Mouse (Mus musculus) kidney, embryonic 16.5 days (tissue): Measurements from ENCODE around the gene Ipcef1. TPM values are rescaled to one million over a fixed set of nuclear protein-coding genes. Genes with fewer than 3 reads are reported as not detected.
"Not testable (repeated sequence)": the region's sequence is repeated elsewhere in the genome, so short reads cannot be mapped to it uniquely, and the experiment has no call there.

Experiments used
- ATAC-seq: fragments of 200-750 bp; cut with Nextera tagmentation; 2 replicates; pipeline ENCODE4 v1.8.0; 2017; ENCODE audit warnings: moderate TSS enrichment; ENCODE audit not compliant: low FRiP score, low TSS enrichment
- H3K27ac ChIP-seq: fragments of 300-500 bp; sonication (generic); 2 replicates; pipeline ENCODE4 v1.5.1; 2014; ENCODE audit warnings: low read length
- H3K27me3 ChIP-seq: fragments of 300-500 bp; sonication (generic); 2 replicates; pipeline ENCODE4 v1.6.1; 2014; ENCODE audit warnings: low read length, control low read depth, mixed read lengths; ENCODE audit not compliant: insufficient read depth
- H3K36me3 ChIP-seq: fragments of 300-500 bp; sonication (generic); 2 replicates; pipeline ENCODE4 v1.6.1; 2014; ENCODE audit warnings: low read length, control low read depth, mixed read lengths; ENCODE audit not compliant: insufficient read depth
- H3K4me1 ChIP-seq: fragments of 300-500 bp; sonication (generic); 2 replicates; pipeline ENCODE4 v1.6.1; 2014; ENCODE audit warnings: low read length, control low read depth, mixed read lengths; ENCODE audit not compliant: insufficient read depth
- H3K4me2 ChIP-seq: fragments of 300-500 bp; sonication (generic); replicated peaks from 2 replicates; pipeline ENCODE4 v1.6.1; 2014; ENCODE audit warnings: low read depth, low read length
- H3K4me3 ChIP-seq: fragments of 300-500 bp; sonication (generic); 2 replicates; pipeline ENCODE4 v1.5.1; 2014; ENCODE audit warnings: mild to moderate bottlenecking, low read length
- H3K9ac ChIP-seq: fragments of 300-500 bp; sonication (generic); replicated peaks from 2 replicates; pipeline ENCODE4 v1.6.1; 2014; ENCODE audit warnings: low read length
- H3K9me3 ChIP-seq: fragments of 300-500 bp; sonication (generic); 2 replicates; pipeline ENCODE4 v1.6.1; 2016; ENCODE audit warnings: low read length, control low read depth
- WGBS: fragments of 180-500 bp; shearing (Covaris S2); extraction: QIAGEN DNeasy Blood & Tissue Kit; methylation state at CpG from one replicate; pipeline ENCODE4 v1.1.7; 2014; 5-methylcytosine and 5-hydroxymethylcytosine counted together
- polyA plus RNA-seq: library from polyadenylated mRNA; unstranded; fragments of >200 nt; fragmentation: Nextera tagmentation; extraction: Ambion mirVana; gene quantifications from 2 replicates; pipeline ENCODE4 v1.2.1, GENCODE M21; 2015

Gene Ipcef1
- polyA plus RNA-seq, 1 experiment from 2014 or later, result 2.2 TPM

DNA sequence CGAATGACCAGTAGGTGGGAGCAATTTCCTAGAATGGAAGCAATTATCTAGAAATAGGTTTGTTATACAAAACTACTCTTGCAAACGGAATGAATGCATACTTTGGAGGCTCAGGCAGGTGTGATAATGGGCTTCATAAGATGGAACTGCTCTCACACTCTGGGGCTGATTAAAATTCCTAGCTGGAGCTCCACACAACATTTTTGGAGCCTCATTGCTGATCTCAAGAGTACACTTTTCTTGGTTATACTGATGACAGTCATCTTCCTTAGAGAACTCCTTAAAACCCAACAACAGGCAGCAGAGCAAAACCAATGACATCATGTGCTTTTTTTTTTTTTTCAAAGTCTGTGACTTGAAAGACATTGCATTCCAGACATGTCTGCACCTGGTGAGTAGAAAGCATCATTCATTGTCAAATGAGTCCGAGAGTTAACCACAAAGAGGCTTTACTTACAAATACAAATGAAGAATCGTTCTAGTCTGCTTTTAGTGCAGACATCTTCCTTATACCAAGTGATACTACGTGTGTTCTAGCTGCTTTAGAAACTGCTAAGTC is 47.2 kb downstream of the Ipcef1 start:
- Histone ChIP-seq H3K27me3 (no peaks in the 10 kb centered on the region), H3K27ac (no peak overlapping the region), H3K9me3 (peaks cover 7% of the 10 kb centered on the region; the same call in 1 of the 2 replicates), H3K4me1 (no peaks in the 10 kb centered on the region), H3K9ac (no peak overlapping the region), H3K36me3 (no peaks in the 10 kb centered on the region), H3K4me2 (no peak overlapping the region), H3K4me3 (no peak overlapping the region)
- ATAC-seq, result no peak
- 68% methylated on average over 5 of the region's 5 CpGs for WGBS

DNA sequence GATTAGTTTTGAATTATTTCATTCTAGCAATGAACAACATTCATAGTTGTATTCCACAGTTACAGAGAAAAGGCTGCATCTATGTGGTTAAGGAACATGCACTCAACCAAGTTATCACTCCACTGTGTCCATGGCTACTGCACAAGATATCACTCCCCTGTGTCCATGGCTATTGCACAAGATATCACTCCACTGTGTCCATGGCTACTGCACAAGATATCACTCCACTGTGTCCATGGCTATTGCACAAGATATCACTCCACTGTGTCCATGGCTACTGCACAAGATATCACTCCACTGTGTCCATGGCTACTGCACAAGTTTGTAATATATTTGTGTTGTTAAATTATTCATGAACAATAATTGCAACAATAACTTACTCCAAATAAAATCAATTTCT is 48.4 kb downstream of the Ipcef1 start:
- H3K4me1 ChIP-seq, H3K27me3 ChIP-seq, H3K4me2 ChIP-seq, ATAC-seq, H3K4me3 ChIP-seq, H3K9me3 ChIP-seq, H3K27ac ChIP-seq, H3K9ac ChIP-seq, H3K36me3 ChIP-seq: not testable (repeated sequence)

DNA sequence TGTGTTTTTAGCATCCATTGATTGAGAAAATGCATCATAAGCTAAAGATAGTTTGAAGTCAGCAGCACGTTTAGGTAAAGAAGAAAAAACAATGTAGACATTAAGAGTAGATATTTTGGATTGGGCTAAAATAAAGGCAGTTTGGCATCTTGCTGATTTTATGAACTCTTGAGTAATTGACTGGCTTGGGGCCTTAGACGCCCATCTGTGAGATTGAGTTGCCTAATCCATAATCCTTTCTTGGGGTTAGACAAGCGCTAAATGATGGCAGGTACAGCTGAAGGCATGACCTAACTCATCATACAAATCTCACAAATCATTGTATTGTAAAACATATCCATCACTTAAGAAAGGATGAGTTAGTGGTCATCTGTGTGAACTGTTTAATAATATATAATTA is 52.9 kb downstream of the Ipcef1 start:
- Histone ChIP-seq H3K36me3 (no peaks in the 10 kb centered on the region), H3K4me1 (no peaks in the 10 kb centered on the region), H3K4me2 (no peak overlapping the region), H3K27ac (no peak overlapping the region), H3K9me3 (no peaks in the 10 kb centered on the region), H3K27me3 (no peaks in the 10 kb centered on the region), H3K9ac (no peak overlapping the region), H3K4me3 (no peak overlapping the region)
- whole genome bisulfite sequencing, result 85% methylated on average over 3 of the region's 3 CpGs
- ATAC-seq, result no peak

DNA sequence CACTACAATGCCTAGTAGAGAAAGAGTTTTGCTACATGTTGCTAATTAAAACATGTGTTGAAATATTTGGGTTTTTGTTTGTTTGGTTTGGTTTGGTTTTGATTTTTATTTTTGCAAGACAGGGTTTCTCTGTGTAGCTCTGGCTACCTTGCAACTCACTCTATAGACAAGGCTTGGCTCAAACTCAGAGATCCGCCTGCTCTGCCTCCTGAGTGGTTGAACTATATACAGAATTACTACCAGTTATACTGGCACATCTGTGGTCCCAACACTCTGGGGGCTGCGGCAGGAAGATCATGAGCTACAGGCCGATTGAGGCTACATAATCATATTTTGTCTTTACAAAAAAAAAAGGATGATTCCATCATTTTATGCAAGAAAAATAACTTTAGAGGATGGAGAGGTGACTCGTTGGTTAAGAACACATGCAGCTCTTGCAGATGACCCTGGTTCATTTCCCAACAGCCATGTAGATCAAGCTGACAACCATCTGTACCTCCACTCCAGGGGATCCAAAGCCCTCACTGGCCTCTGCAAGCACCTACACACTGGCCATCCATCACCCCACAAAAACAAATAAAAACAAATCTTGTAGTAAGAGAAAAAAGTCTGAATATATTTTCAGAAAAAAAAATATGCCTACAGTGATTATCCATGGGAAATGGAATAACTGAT is 53.6 kb downstream of the Ipcef1 start:
- H3K9me3 ChIP-seq, result no peaks in the 10 kb centered on the region
- H3K4me3 ChIP-seq, result no peak overlapping the region
- 82% methylated on average over 4 of the region's 4 CpGs for WGBS

DNA sequence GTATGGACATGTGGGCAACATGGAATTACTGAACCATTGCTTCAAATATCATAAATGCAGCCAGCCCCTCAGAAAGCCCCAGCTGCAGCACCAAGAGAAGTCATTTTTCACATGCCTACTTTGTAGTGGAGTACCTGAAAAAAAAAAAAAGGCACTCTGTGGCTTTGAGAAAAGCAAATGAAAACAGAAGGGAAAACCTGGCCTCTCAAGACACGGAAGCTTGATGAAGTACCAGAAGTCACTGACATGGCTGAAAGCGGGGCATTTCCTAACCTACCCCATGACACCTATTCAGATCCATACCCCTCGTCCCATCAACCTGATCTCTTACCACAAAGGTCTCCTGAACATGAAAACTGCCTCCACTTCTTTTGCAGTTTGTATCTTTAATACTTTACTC is 55.4 kb downstream of the Ipcef1 start:
- H3K9me3 ChIP-seq, result no peaks in the 10 kb centered on the region
- H3K36me3 ChIP-seq, result no peaks in the 10 kb centered on the region
- 64% methylated on average over 3 of the region's 3 CpGs for WGBS
- no peaks in the 10 kb centered on the region for H3K4me1 ChIP-seq
- no peak for ATAC-seq
- H3K27ac ChIP-seq, result no peak overlapping the region
- H3K4me2 ChIP-seq, result no peak overlapping the region
- no peak overlapping the region for H3K4me3 ChIP-seq
- no peak overlapping the region for H3K9ac ChIP-seq
- no peaks in the 10 kb centered on the region for H3K27me3 ChIP-seq

More for the DNA sequence above, 53.6 kb downstream of the Ipcef1 start:
- H3K4me2 ChIP-seq, result no peak overlapping the region
- no peak overlapping the region for H3K27ac ChIP-seq
- H3K36me3 ChIP-seq, result no peaks in the 10 kb centered on the region
- H3K9ac ChIP-seq, result no peak overlapping the region
- ATAC-seq, result no peak
- H3K27me3 ChIP-seq, result no peaks in the 10 kb centered on the region
- H3K4me1 ChIP-seq, result no peaks in the 10 kb centered on the region

DNA sequence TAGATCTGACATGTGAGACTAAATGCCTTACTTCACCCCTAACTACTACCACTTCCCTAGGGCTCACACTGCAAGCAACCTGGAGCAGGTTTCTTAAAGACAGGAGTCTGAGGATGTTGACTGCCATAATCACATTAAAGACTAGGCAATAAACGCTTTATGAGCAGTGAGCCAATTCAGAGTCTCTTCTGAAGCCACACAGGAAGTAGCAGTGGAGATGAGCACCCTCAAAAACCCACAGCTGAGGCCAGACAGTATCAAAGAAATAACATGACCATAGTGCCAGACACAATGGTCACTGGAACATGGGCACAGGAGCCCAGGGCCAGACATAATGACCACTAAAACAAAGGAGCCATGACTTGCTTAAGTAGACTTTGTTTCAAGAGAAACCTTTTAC is 63.7 kb downstream of the Ipcef1 start:
- Histone ChIP-seq H3K4me2 (no peak overlapping the region), H3K36me3 (no peaks in the 10 kb centered on the region), H3K27me3 (no peaks in the 10 kb centered on the region), H3K4me1 (no peaks in the 10 kb centered on the region), H3K27ac (no peak overlapping the region), H3K4me3 (no peak overlapping the region), H3K9me3 (0 out of 2 replicates have a peak, but pooled peaks cover 2% of the 10 kb centered on the region), H3K9ac (no peak overlapping the region)
- no peak for ATAC-seq
- 55% methylated on average over 1 of the region's 1 CpGs for whole genome bisulfite sequencing

DNA sequence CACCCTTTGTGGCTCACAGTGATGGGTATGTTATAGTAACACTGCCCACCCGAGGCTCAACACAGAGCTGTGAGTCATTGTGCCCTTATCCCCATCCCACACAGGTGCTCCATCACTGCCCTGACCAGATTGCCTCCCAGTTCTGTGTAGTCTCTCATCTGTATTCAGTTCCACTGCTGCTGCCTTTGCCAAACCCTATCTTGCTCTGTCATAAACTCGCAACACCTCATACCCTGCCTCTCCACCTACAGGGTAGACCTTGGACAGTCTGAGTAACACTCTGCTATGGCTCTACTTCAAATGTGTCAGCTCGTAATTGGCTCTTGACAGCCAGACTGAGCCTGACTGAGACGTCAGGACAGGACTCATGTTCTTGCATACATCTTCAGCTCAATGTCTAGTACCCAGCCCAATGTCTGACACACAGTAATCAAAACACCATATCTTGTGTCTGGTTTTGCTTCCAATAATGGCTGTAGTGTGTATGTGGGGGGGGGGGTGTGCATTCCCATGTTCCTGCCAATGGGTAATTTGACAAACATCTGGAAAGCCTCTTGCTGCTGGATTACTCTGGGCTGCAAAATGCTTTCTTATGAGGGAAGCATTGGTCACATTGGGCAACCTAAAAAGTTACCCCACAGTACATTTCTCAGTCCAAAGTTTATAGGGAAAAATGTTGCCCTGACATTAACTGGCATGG is 64.7 kb downstream of the Ipcef1 start:
- no peak overlapping the region for H3K27ac ChIP-seq
- ATAC-seq, result no peak
- 67% methylated on average over 4 of the region's 4 CpGs for WGBS
- H3K4me1 ChIP-seq, result no peaks in the 10 kb centered on the region
- H3K4me2 ChIP-seq, result no peak overlapping the region
- H3K36me3 ChIP-seq, result no peaks in the 10 kb centered on the region
- no peak overlapping the region for H3K4me3 ChIP-seq
- 0 out of 2 replicates have a peak, but pooled peaks cover 2% of the 10 kb centered on the region for H3K9me3 ChIP-seq
- no peak overlapping the region for H3K9ac ChIP-seq
- no peaks in the 10 kb centered on the region for H3K27me3 ChIP-seq

DNA sequence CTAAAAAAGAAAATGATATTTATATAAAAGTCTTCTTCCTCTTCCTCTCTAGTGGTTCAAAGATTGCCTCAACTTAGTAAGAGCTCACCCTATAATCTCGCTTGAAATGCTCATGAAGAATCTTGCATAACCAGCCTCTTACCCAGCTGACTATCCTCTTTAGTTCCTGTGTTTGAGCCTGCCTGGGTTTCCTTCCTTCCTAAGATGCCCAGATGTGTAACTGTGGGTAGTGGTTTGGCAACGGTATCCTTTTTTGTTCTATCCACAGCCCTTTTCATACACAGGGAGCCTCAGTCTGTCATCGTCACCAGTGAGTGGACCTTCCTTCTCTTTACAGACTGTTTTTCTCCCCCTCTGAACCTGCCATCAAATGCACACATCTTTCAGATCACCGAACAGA is 66.0 kb downstream of the Ipcef1 start:
- 83% methylated on average over 4 of the region's 4 CpGs for WGBS
- H3K27ac ChIP-seq, result no peak overlapping the region
- H3K27me3 ChIP-seq, result no peaks in the 10 kb centered on the region
- 0 out of 2 replicates have a peak, but pooled peaks cover 2% of the 10 kb centered on the region for H3K9me3 ChIP-seq
- H3K4me2 ChIP-seq, result no peak overlapping the region
- H3K4me3 ChIP-seq, result no peak overlapping the region
- no peaks in the 10 kb centered on the region for H3K4me1 ChIP-seq
- no peaks in the 10 kb centered on the region for H3K36me3 ChIP-seq
- no peak for ATAC-seq
- no peak overlapping the region for H3K9ac ChIP-seq

DNA sequence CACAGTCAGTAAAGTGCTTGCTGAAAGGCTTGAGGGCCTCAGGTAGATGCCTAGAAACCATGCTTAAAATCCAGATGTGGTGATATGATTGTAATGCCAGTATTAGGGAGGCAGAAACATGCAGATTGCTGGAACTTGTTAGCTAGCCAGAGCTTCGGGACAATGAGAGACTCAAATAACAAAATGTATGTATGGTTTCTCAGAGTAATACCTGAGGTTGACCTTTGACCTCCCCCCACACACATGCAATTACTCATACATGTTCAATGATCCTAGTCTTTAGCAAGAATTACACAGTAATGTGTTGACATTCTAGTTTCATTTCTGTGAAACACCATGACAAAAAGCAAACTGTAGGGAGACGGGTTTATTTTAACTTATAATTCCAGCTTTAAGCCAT is 68.8 kb downstream of the Ipcef1 start:
- Histone ChIP-seq H3K4me1 (peaks cover 6% of the 10 kb centered on the region; the same call in 1 of the 2 replicates), H3K27ac (no peak overlapping the region), H3K9ac (no peak overlapping the region), H3K4me3 (no peak overlapping the region), H3K4me2 (no peak overlapping the region), H3K9me3 (0 out of 2 replicates have a peak, but pooled peaks cover 2% of the 10 kb centered on the region), H3K27me3 (no peaks in the 10 kb centered on the region), H3K36me3 (no peaks in the 10 kb centered on the region)
- no peak for ATAC-seq
- WGBS, result 87% methylated on average over 2 of the region's 2 CpGs

DNA sequence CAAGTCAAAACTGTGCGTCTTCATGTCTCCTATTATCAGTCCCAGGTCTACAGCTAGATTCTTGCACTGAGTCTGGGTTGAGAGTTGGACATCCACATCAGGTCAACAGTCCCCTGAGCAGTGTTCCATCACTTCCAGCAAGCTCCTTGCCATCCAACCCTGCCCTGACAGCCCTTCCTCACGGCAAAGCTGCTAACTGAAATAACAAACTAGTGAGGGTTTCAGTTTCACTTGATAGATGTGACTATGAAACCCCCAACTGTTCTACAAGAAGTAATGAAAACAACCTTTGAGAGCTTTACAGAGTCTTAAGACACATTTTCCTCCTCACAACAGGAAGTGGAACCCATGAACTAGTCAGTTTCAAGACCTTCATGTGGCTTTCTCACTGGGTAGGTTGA is 69.5 kb downstream of the Ipcef1 start:
- Histone ChIP-seq H3K27ac (no peak overlapping the region), H3K4me2 (no peak overlapping the region), H3K4me3 (no peak overlapping the region), H3K9me3 (0 out of 2 replicates have a peak, but pooled peaks cover 2% of the 10 kb centered on the region), H3K4me1 (peaks cover 6% of the 10 kb centered on the region; the same call in 1 of the 2 replicates), H3K9ac (no peak overlapping the region), H3K36me3 (no peaks in the 10 kb centered on the region), H3K27me3 (no peaks in the 10 kb centered on the region)
- WGBS, result 55% methylated on average over 2 of the region's 2 CpGs
- ATAC-seq, result no peak
